Mouse (Mus musculus): Measurements from ENCODE around the gene Defb26.

Defb26 gene

DNA sequence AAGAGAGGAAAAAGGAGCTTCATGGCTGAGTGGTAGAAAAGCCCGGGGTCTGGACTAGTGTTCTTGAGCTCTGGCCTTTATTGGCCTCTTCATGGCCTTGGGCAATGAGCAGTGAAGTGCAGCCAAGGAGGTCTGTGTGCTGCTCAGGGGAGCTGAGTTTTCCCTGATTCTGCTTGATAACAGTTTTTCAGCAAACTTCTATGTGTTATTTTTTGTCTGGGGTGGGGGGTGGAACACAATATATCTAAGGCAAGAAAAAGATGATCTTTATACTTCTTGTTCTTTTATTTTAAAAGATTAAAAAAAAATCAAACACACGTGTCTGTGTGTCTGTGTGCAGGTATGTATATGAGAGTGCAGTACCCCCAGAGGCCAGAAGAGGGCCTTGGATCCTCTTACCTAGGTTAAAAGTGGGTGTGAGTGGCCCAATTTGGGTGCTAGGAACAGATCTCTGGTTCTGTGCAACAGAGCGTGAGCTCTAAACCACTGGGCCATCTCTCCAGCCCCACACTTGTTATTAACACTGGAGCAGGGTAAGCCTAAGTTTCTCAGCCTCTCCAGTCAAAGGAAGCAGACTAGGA, 46.8 kb downstream of the Defb26 start, which contains the start of gene Defb23:
TSS of gene Defb23 (minus strand) at position 51 of the 581 bp plus-strand sequence.
- DNase-seq (ENCODE audit: low spot score), result no peak

DNA sequence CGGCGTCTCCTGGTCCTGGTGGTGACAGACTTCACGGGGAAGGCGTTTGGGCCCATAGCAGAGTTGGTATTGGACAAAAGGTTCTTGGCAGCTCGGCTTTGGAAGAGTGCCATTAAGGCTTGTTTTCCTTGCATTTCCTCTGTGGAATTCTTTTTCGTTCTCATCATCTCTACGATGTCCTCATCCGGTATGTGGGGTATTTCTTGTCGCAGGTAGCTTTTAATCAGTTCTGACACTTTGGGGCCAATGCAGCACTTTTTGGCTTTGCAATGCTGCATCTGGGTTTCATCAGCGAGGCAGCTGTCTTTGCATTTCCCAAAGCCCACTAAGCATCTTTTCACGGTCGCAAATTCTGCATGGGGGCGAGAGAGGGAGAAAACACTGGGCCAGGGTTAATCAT, 52.3 kb downstream of the Defb26 start:
- DNase-seq (ENCODE audit: low spot score), result no peak
